Mouse (Mus musculus): ENCODE results near the gene Zfp408. TPM values are rescaled to one million over a fixed set of nuclear protein-coding genes. Genes with fewer than 3 reads are reported as not detected.

Zfp408 gene
- polyA plus RNA-seq, 1 experiment from 2014 or later, result 7.9 TPM

Other genes starting within 250 kb of the Zfp408 start
- gene 1110051M20Rik, start 205.1 kb downstream of the Zfp408 start, polyA plus RNA-seq (2015; fragmentation: Nextera tagmentation; extraction: Ambion mirVana), result 34.6 and 36.0 TPM in 2 replicates
- gene Lrp4, start 192.3 kb downstream of the Zfp408 start, polyA plus RNA-seq (2015; fragmentation: Nextera tagmentation; extraction: Ambion mirVana), result 8.2 and 8.3 TPM in 2 replicates
- gene Ckap5, start 123.0 kb downstream of the Zfp408 start, polyA plus RNA-seq (2015; fragmentation: Nextera tagmentation; extraction: Ambion mirVana), result 40.0 and 48.2 TPM in 2 replicates
- gene F2, start 13.4 kb downstream of the Zfp408 start, polyA plus RNA-seq (2015; fragmentation: Nextera tagmentation; extraction: Ambion mirVana), result 3.7 and 8.7 TPM in 2 replicates
- gene Arhgap1, start 69 bp upstream of the Zfp408 start, polyA plus RNA-seq (2015; fragmentation: Nextera tagmentation; extraction: Ambion mirVana), result 157 and 173 TPM in 2 replicates
- 22.9 and 25.8 TPM in 2 replicates for gene Atg13, start 60.8 kb upstream of the Zfp408 start, polyA plus RNA-seq (2015; fragmentation: Nextera tagmentation; extraction: Ambion mirVana)
- gene Harbi1, start 61.1 kb upstream of the Zfp408 start, polyA plus RNA-seq (2015; fragmentation: Nextera tagmentation; extraction: Ambion mirVana), result 14.8 and 17.1 TPM in 2 replicates
- gene Ambra1, start 80.3 kb upstream of the Zfp408 start, polyA plus RNA-seq (2015; fragmentation: Nextera tagmentation; extraction: Ambion mirVana), result 11.8 and 12.8 TPM in 2 replicates